Mouse (Mus musculus) hindbrain, embryonic 16.5 days (tissue): ENCODE results near the gene Gm5142. TPM values are rescaled to one million over a fixed set of nuclear protein-coding genes. Genes with fewer than 3 reads are reported as not detected.

Experiments
- ATAC-seq: fragments of 200-750 bp; cut with Nextera tagmentation; 2 replicates; pipeline ENCODE4 v1.8.0; 2017; ENCODE audit warnings: moderate TSS enrichment, moderate library complexity
- H3K27ac ChIP-seq: fragments of 300-500 bp; sonication (generic); 2 replicates; pipeline ENCODE4 v1.5.1; 2014; ENCODE audit warnings: low read depth, mild to moderate bottlenecking, control low read depth, low read length, moderate library complexity
- H3K27me3 ChIP-seq: fragments of 300-500 bp; sonication (generic); replicated peaks from 2 replicates; pipeline ENCODE4 v1.6.1; 2014; ENCODE audit warnings: low read length; ENCODE audit not compliant: control insufficient read depth, insufficient read depth
- H3K36me3 ChIP-seq: fragments of 300-500 bp; sonication (generic); 2 replicates; pipeline ENCODE4 v1.6.1; 2014; ENCODE audit warnings: mild to moderate bottlenecking, low read length, moderate library complexity, mixed read lengths; ENCODE audit not compliant: control insufficient read depth, insufficient read depth
- H3K4me1 ChIP-seq: fragments of 300-500 bp; sonication (generic); 2 replicates; pipeline ENCODE4 v1.6.1; 2014; ENCODE audit warnings: low read depth, low read length; ENCODE audit not compliant: control insufficient read depth, insufficient read depth
- H3K4me2 ChIP-seq: fragments of 300-500 bp; sonication (generic); 2 replicates; pipeline ENCODE4 v1.6.1; 2014; ENCODE audit warnings: mild to moderate bottlenecking, low read length, control low read depth, moderate library complexity
- H3K4me3 ChIP-seq: fragments of 300-500 bp; sonication (generic); 2 replicates; pipeline ENCODE4 v1.5.1; 2014; ENCODE audit warnings: mild to moderate bottlenecking, low read length, control low read depth, moderate library complexity
- H3K9ac ChIP-seq: fragments of 300-500 bp; sonication (generic); 2 replicates; pipeline ENCODE4 v1.6.1; 2014; ENCODE audit warnings: low read depth, mild to moderate bottlenecking, control low read depth, low read length, moderate library complexity
- H3K9me3 ChIP-seq: fragments of 300-500 bp; sonication (generic); 2 replicates; pipeline ENCODE4 v1.6.1; 2014; ENCODE audit warnings: mild to moderate bottlenecking, low read length, moderate library complexity; ENCODE audit not compliant: control insufficient read depth
- WGBS: fragments of 180-500 bp; shearing (Covaris S2); extraction: QIAGEN DNeasy Blood & Tissue Kit; methylation state at CpG from one replicate; pipeline ENCODE4 v1.1.7; 2014; 5-methylcytosine and 5-hydroxymethylcytosine counted together
- polyA plus RNA-seq: library from polyadenylated mRNA; unstranded; fragments of >200 nt; fragmentation: Nextera tagmentation; extraction: Ambion mirVana; gene quantifications from 2 replicates; pipeline ENCODE4 v1.2.1, GENCODE M21; 2015

The Gm5142 gene
- not detected in 2 replicates for polyA plus RNA-seq

GRCm38 (mm10) chr14:59178649-59179048, at the start of gene Gm5142:
Gene Gm5142 (minus strand): TSS chr14:59178749.
- Histone ChIP-seq H3K4me1 (no peaks in the 10 kb centered on the region), H3K27ac (no peak within 1 kb of the TSS), H3K27me3 (no peaks in the 10 kb centered on the region), H3K4me3 (no peak within 1 kb of the TSS), H3K9me3 (no peaks in the 10 kb centered on the region), H3K9ac (no peak within 1 kb of the TSS), H3K4me2 (no peak within 1 kb of the TSS), H3K36me3 (no peaks in the 10 kb centered on the region)
- no peak for ATAC-seq
- WGBS: 98% methylated on average over 3 of the region's 3 CpGs

GRCm38 (mm10) chr14:59226240-59226639, 47.7 kb upstream of the Gm5142 start:
- no peak overlapping the region for H3K4me3 ChIP-seq
- no peaks in the 10 kb centered on the region for H3K4me1 ChIP-seq
- no peak for ATAC-seq
- no peak overlapping the region for H3K4me2 ChIP-seq
- H3K9ac ChIP-seq: no peak overlapping the region
- H3K9me3 ChIP-seq: no peaks in the 10 kb centered on the region
- peaks cover 37% of the 10 kb centered on the region for H3K36me3 ChIP-seq
- H3K27ac ChIP-seq: no peak overlapping the region
- no peaks in the 10 kb centered on the region for H3K27me3 ChIP-seq
- 96% methylated on average over 11 of the region's 11 CpGs for WGBS

- H3K27me3 ChIP-seq: no peaks in the 10 kb centered on the region
- H3K9me3 ChIP-seq: no peaks in the 10 kb centered on the region
- WGBS: 78% methylated on average over 3 of the region's 3 CpGs
- no peak overlapping the region for H3K4me2 ChIP-seq
- no peak for ATAC-seq
- H3K4me1 ChIP-seq: no peaks in the 10 kb centered on the region
- H3K4me3 ChIP-seq: no peak overlapping the region
- H3K9ac ChIP-seq: no peak overlapping the region
- peaks cover 32% of the 10 kb centered on the region for H3K36me3 ChIP-seq
- H3K27ac ChIP-seq: no peak overlapping the region
These were observed 40.7 kb upstream of the Gm5142 start for GRCm38 (mm10) chr14:59219241-59219640.

GRCm38 (mm10) chr14:59209816-59210215, 31.3 kb upstream of the Gm5142 start:
- H3K4me1 ChIP-seq: peaks cover 13% of the 10 kb centered on the region
- ATAC-seq: no peak

DNA sequence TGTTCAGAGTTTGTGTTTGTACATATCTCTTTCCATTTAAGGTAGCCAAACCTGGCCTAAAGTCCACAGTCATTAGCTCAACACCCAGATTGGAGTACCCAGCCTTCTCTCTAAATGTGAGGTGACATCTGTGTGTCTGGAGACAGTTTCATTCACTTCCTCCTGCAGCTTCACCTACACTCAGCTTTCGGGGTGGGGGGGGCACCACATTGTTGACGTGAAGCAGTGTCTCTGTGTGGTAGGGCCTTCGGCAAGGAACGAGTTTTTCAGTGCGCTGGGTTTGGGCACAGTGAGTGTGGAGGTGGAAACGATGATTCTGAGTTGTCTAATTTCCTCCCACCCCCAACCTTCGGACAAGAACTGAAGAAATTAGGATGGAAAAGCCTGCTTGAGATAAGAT, 30.5 kb upstream of the Gm5142 start:
- H3K4me1 ChIP-seq: peaks cover 22% of the 10 kb centered on the region
- H3K4me2 ChIP-seq: no peak overlapping the region
- no peaks in the 10 kb centered on the region for H3K9me3 ChIP-seq
- WGBS: 91% methylated on average over 7 of the region's 7 CpGs
- H3K9ac ChIP-seq: no peak overlapping the region
- no peak overlapping the region for H3K27ac ChIP-seq
- H3K36me3 ChIP-seq: no peaks in the 10 kb centered on the region
- H3K4me3 ChIP-seq: no peak overlapping the region
- H3K27me3 ChIP-seq: no peaks in the 10 kb centered on the region
- no peak for ATAC-seq

More at GRCm38 (mm10) chr14:59209816-59210215, 31.3 kb upstream of the Gm5142 start:
- H3K4me3 ChIP-seq: no peak overlapping the region
- H3K27me3 ChIP-seq: no peaks in the 10 kb centered on the region
- no peaks in the 10 kb centered on the region for H3K36me3 ChIP-seq
- no peak overlapping the region for H3K27ac ChIP-seq
- no peaks in the 10 kb centered on the region for H3K9me3 ChIP-seq
- no peak overlapping the region for H3K4me2 ChIP-seq
- H3K9ac ChIP-seq: no peak overlapping the region
- WGBS: 90% methylated on average over 2 of the region's 2 CpGs

- no peak overlapping the region for H3K4me2 ChIP-seq
- peaks cover 34% of the 10 kb centered on the region for H3K4me1 ChIP-seq
- 32% methylated on average over 10 of the region's 10 CpGs for WGBS
- no peaks in the 10 kb centered on the region for H3K9me3 ChIP-seq
- ATAC-seq: no peak
- no peaks in the 10 kb centered on the region for H3K36me3 ChIP-seq
- H3K27ac ChIP-seq: no peak overlapping the region
- H3K4me3 ChIP-seq: no peak overlapping the region
- H3K27me3 ChIP-seq: no peaks in the 10 kb centered on the region
- H3K9ac ChIP-seq: no peak overlapping the region; the same call in 1 of the 2 replicates
These were observed 27.5 kb upstream of the Gm5142 start for GRCm38 (mm10) chr14:59205976-59206583.

DNA sequence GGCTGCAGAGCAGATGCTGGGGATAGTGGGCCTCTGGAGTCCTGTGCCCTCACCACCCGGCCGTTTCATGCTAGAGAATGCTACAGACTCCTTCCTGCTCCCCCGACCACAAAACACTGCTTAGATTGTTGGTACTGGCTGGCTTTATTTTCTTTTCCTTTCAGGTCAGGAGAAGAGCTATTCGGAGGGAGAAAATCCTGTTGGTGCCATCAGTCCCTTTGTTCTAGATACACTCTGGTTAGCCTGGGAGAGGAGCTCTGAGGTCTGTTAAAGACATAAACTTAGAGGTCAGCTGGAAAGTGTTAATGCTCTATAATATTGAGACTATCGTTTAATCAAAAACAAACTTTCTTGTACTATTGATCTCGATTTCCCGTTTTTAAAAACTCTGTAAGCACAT, 26.9 kb upstream of the Gm5142 start:
- no peak overlapping the region for H3K4me2 ChIP-seq
- H3K9ac ChIP-seq: peak overlapping the region; percentile 42; the same call in 1 of the 2 replicates
- no peaks in the 10 kb centered on the region for H3K27me3 ChIP-seq
- no peak for ATAC-seq
- no peak overlapping the region for H3K4me3 ChIP-seq
- peaks cover 34% of the 10 kb centered on the region for H3K4me1 ChIP-seq
- H3K9me3 ChIP-seq: no peaks in the 10 kb centered on the region
- WGBS: 32% methylated on average over 7 of the region's 7 CpGs
- no peak overlapping the region for H3K27ac ChIP-seq
- H3K36me3 ChIP-seq: no peaks in the 10 kb centered on the region

GRCm38 (mm10) chr14:59201604-59202215, 23.2 kb upstream of the Gm5142 start:
- Histone ChIP-seq H3K27me3 (no peaks in the 10 kb centered on the region), H3K4me1 (peaks cover 34% of the 10 kb centered on the region), H3K9ac (peak overlapping the region; percentile 97), H3K4me2 (peak overlapping the region; percentile 97), H3K4me3 (peak overlapping the region; percentile 84), H3K9me3 (no peaks in the 10 kb centered on the region), H3K27ac (peak overlapping the region; percentile 98), H3K36me3 (no peaks in the 10 kb centered on the region)
- under 1% methylated on average over 21 of the region's 21 CpGs for WGBS
- ATAC-seq: no peak

- Histone ChIP-seq H3K9me3 (no peaks in the 10 kb centered on the region), H3K27ac (peak within 1 kb of the TSS; percentile 98), H3K36me3 (no peaks in the 10 kb centered on the region), H3K27me3 (no peaks in the 10 kb centered on the region), H3K4me3 (peak within 1 kb of the TSS; percentile 84), H3K4me2 (peak within 1 kb of the TSS; percentile 97), H3K9ac (peak within 1 kb of the TSS; percentile 97), H3K4me1 (peaks cover 31% of the 10 kb centered on the region)
- WGBS: under 1% methylated on average over 77 of the region's 96 CpGs
- peak; percentile 95 for ATAC-seq
These were observed 22.4 kb upstream of the Gm5142 start, which contains the start of gene Rcbtb1 for GRCm38 (mm10) chr14:59200711-59201603. Gene Rcbtb1 (plus strand): TSS chr14:59201209.
